Mouse (Mus musculus): ENCODE results near the gene Cacna1a. TPM values are rescaled to one million over a fixed set of nuclear protein-coding genes. Genes with fewer than 3 reads are reported as not detected.
"Not testable (repeated sequence)": the region's sequence is repeated elsewhere in the genome, so short reads cannot be mapped to it uniquely, and the experiment has no call there.

Cacna1a gene
- polyA plus RNA-seq, 1 experiment from 2014 or later, result 7.7 TPM

GRCm38 (mm10) chr8:84600311-84600907, 212.2 kb downstream of the Cacna1a start:
- DNase-seq (ENCODE audit: low spot score) (peak; percentile 66), ATAC-seq (replicated peaks; ENCODE audit: low FRiP score) (peak; percentile 35; the same call in 1 of the 2 replicates)
- 4% methylated on average over 26 of the region's 26 CpGs for WGBS
- Histone ChIP-seq H3K9me3 (ENCODE audit: control insufficient read depth, low read length) (no peaks in the 10 kb centered on the region), H3K27me3 (ENCODE audit: control insufficient read depth, insufficient read depth, low read length) (peaks cover 4% of the 10 kb centered on the region; the same call in 1 of the 2 replicates), H3K27ac (ENCODE audit: low read depth, low read length) (no peak overlapping the region), H3K36me3 (ENCODE audit: control insufficient read depth, insufficient read depth, low read length) (no peaks in the 10 kb centered on the region), H3K4me2 (ENCODE audit: low read depth, low read length, severe bottlenecking) (peak overlapping the region; percentile 55), H3K4me3 (ENCODE audit: low read depth, low read length) (peak overlapping the region; percentile 24), H3K4me1 (replicated peaks; ENCODE audit: control insufficient read depth, insufficient read depth, low read length) (peaks cover 13% of the 10 kb centered on the region), H3K9ac (ENCODE audit: low read length) (peak overlapping the region; percentile 72)

- Histone ChIP-seq H3K27me3 (ENCODE audit: control insufficient read depth, insufficient read depth, low read length) (peaks cover 4% of the 10 kb centered on the region; the same call in 1 of the 2 replicates), H3K36me3 (ENCODE audit: control insufficient read depth, insufficient read depth, low read length) (no peaks in the 10 kb centered on the region), H3K9ac (ENCODE audit: low read length) (peak overlapping the region; percentile 27), H3K4me2 (ENCODE audit: low read depth, low read length, severe bottlenecking) (peak overlapping the region; percentile 55), H3K27ac (ENCODE audit: low read depth, low read length) (no peak overlapping the region), H3K9me3 (ENCODE audit: control insufficient read depth, low read length) (no peaks in the 10 kb centered on the region), H3K4me3 (ENCODE audit: low read depth, low read length) (peak overlapping the region; percentile 17), H3K4me1 (replicated peaks; ENCODE audit: control insufficient read depth, insufficient read depth, low read length) (peaks cover 13% of the 10 kb centered on the region)
- ATAC-seq (replicated peaks; ENCODE audit: low FRiP score) (0 out of 2 replicates have a peak, but pooled peaks have one; percentile 26), DNase-seq (ENCODE audit: low spot score) (no peak)
- WGBS, result 7% methylated on average over 19 of the region's 19 CpGs
These were observed 213.0 kb downstream of the Cacna1a start for GRCm38 (mm10) chr8:84601221-84601751.

GRCm38 (mm10) chr8:84614512-84615223, 226.4 kb downstream of the Cacna1a start:
- Histone ChIP-seq H3K4me1 (replicated peaks; ENCODE audit: control insufficient read depth, insufficient read depth, low read length) (peaks cover 9% of the 10 kb centered on the region; the same call in 1 of the 2 replicates), H3K27me3 (ENCODE audit: control insufficient read depth, insufficient read depth, low read length) (no peaks in the 10 kb centered on the region; the same call in 1 of the 2 replicates), H3K4me3 (ENCODE audit: low read depth, low read length) (no peak overlapping the region), H3K9me3 (ENCODE audit: control insufficient read depth, low read length) (no peaks in the 10 kb centered on the region), H3K36me3 (ENCODE audit: control insufficient read depth, insufficient read depth, low read length) (no peaks in the 10 kb centered on the region), H3K9ac (ENCODE audit: low read length) (no peak overlapping the region), H3K4me2 (ENCODE audit: low read depth, low read length, severe bottlenecking) (no peak overlapping the region), H3K27ac (ENCODE audit: low read depth, low read length) (no peak overlapping the region)
- WGBS, result 39% methylated on average over 16 of the region's 16 CpGs
- ATAC-seq (replicated peaks; ENCODE audit: low FRiP score), result no peak
- DNase-seq (ENCODE audit: low spot score), result peak; percentile 60

- peak; percentile 64 for ATAC-seq (replicated peaks; ENCODE audit: low FRiP score)
- no peak overlapping the region for H3K27ac ChIP-seq (ENCODE audit: low read depth, low read length)
These were observed 227.6 kb downstream of the Cacna1a start for GRCm38 (mm10) chr8:84615666-84616485.

GRCm38 (mm10) chr8:84617005-84617404, 228.8 kb downstream of the Cacna1a start:
- Histone ChIP-seq H3K27me3 (ENCODE audit: control insufficient read depth, insufficient read depth, low read length) (no peaks in the 10 kb centered on the region; the same call in 1 of the 2 replicates), H3K9me3 (ENCODE audit: control insufficient read depth, low read length) (no peaks in the 10 kb centered on the region), H3K4me2 (ENCODE audit: low read depth, low read length, severe bottlenecking) (no peak overlapping the region), H3K9ac (ENCODE audit: low read length) (no peak overlapping the region; the same call in 1 of the 2 replicates), H3K4me1 (replicated peaks; ENCODE audit: control insufficient read depth, insufficient read depth, low read length) (peaks cover 9% of the 10 kb centered on the region; the same call in 1 of the 2 replicates), H3K27ac (ENCODE audit: low read depth, low read length) (no peak overlapping the region), H3K36me3 (ENCODE audit: control insufficient read depth, insufficient read depth, low read length) (no peaks in the 10 kb centered on the region), H3K4me3 (ENCODE audit: low read depth, low read length) (no peak overlapping the region)
- DNase-seq (ENCODE audit: low spot score) (peak; percentile 54), ATAC-seq (replicated peaks; ENCODE audit: low FRiP score) (no peak; the same call in 1 of the 2 replicates)
- 56% methylated on average over 22 of the region's 22 CpGs for WGBS

More at GRCm38 (mm10) chr8:84615666-84616485, 227.6 kb downstream of the Cacna1a start:
- WGBS, result 25% methylated on average over 22 of the region's 22 CpGs
- H3K36me3 ChIP-seq (ENCODE audit: control insufficient read depth, insufficient read depth, low read length), result no peaks in the 10 kb centered on the region
- H3K4me2 ChIP-seq (ENCODE audit: low read depth, low read length, severe bottlenecking), result no peak overlapping the region
- peak; percentile 51 for DNase-seq (ENCODE audit: low spot score)
- no peak overlapping the region for H3K4me3 ChIP-seq (ENCODE audit: low read depth, low read length)
- H3K27me3 ChIP-seq (ENCODE audit: control insufficient read depth, insufficient read depth, low read length), result no peaks in the 10 kb centered on the region; the same call in 1 of the 2 replicates
- H3K4me1 ChIP-seq (replicated peaks; ENCODE audit: control insufficient read depth, insufficient read depth, low read length), result peaks cover 9% of the 10 kb centered on the region; the same call in 1 of the 2 replicates
- no peaks in the 10 kb centered on the region for H3K9me3 ChIP-seq (ENCODE audit: control insufficient read depth, low read length)
- H3K9ac ChIP-seq (ENCODE audit: low read length), result no peak overlapping the region; the same call in 1 of the 2 replicates

- 0 out of 2 replicates have a peak, but pooled peaks cover 3% of the 10 kb centered on the region for H3K4me1 ChIP-seq (replicated peaks; ENCODE audit: control insufficient read depth, insufficient read depth, low read length)
- 78% methylated on average over 8 of the region's 8 CpGs for WGBS
These were observed 232.9 kb downstream of the Cacna1a start for GRCm38 (mm10) chr8:84621102-84621625.

GRCm38 (mm10) chr8:84623425-84623824, 235.2 kb downstream of the Cacna1a start:
- H3K27ac ChIP-seq (ENCODE audit: low read depth, low read length); DNase-seq (ENCODE audit: low spot score); H3K9ac ChIP-seq (ENCODE audit: low read length); H3K4me1 ChIP-seq (replicated peaks; ENCODE audit: control insufficient read depth, insufficient read depth, low read length); H3K4me2 ChIP-seq (ENCODE audit: low read depth, low read length, severe bottlenecking); H3K36me3 ChIP-seq (ENCODE audit: control insufficient read depth, insufficient read depth, low read length); H3K27me3 ChIP-seq (ENCODE audit: control insufficient read depth, insufficient read depth, low read length); H3K4me3 ChIP-seq (ENCODE audit: low read depth, low read length); ATAC-seq (replicated peaks; ENCODE audit: low FRiP score); H3K9me3 ChIP-seq (ENCODE audit: control insufficient read depth, low read length): not testable (repeated sequence)
- 77% methylated on average over 4 of the region's 4 CpGs for WGBS

More at GRCm38 (mm10) chr8:84621102-84621625, 232.9 kb downstream of the Cacna1a start:
- DNase-seq (ENCODE audit: low spot score) (no peak), ATAC-seq (replicated peaks; ENCODE audit: low FRiP score) (no peak)
- Histone ChIP-seq H3K4me3 (ENCODE audit: low read depth, low read length) (no peak overlapping the region), H3K27ac (ENCODE audit: low read depth, low read length) (no peak overlapping the region), H3K4me2 (ENCODE audit: low read depth, low read length, severe bottlenecking) (no peak overlapping the region), H3K9ac (ENCODE audit: low read length) (no peak overlapping the region), H3K9me3 (ENCODE audit: control insufficient read depth, low read length) (no peaks in the 10 kb centered on the region), H3K27me3 (ENCODE audit: control insufficient read depth, insufficient read depth, low read length) (no peaks in the 10 kb centered on the region), H3K36me3 (ENCODE audit: control insufficient read depth, insufficient read depth, low read length) (no peaks in the 10 kb centered on the region)

GRCm38 (mm10) chr8:84629586-84629985, 241.3 kb downstream of the Cacna1a start:
- no peaks in the 10 kb centered on the region; the same call in 1 of the 2 replicates for H3K9me3 ChIP-seq (ENCODE audit: control insufficient read depth, low read length)
- DNase-seq (ENCODE audit: low spot score) (no peak), ATAC-seq (replicated peaks; ENCODE audit: low FRiP score) (no peak)
- H3K27me3 ChIP-seq (ENCODE audit: control insufficient read depth, insufficient read depth, low read length), result no peaks in the 10 kb centered on the region
- WGBS, result 81% methylated on average over 11 of the region's 11 CpGs
- H3K4me2 ChIP-seq (ENCODE audit: low read depth, low read length, severe bottlenecking), result no peak overlapping the region
- no peaks in the 10 kb centered on the region for H3K36me3 ChIP-seq (ENCODE audit: control insufficient read depth, insufficient read depth, low read length)
- H3K4me1 ChIP-seq (replicated peaks; ENCODE audit: control insufficient read depth, insufficient read depth, low read length), result no peaks in the 10 kb centered on the region
- no peak overlapping the region for H3K9ac ChIP-seq (ENCODE audit: low read length)
- no peak overlapping the region for H3K27ac ChIP-seq (ENCODE audit: low read depth, low read length)
- H3K4me3 ChIP-seq (ENCODE audit: low read depth, low read length), result no peak overlapping the region
